Mouse (Mus musculus): ENCODE data around the gene Tspan1. TPM values are rescaled to one million over a fixed set of nuclear protein-coding genes. Genes with fewer than 3 reads are reported as not detected.

The Tspan1 gene
- polyA plus RNA-seq, 1 experiment, result not detected

DNA sequence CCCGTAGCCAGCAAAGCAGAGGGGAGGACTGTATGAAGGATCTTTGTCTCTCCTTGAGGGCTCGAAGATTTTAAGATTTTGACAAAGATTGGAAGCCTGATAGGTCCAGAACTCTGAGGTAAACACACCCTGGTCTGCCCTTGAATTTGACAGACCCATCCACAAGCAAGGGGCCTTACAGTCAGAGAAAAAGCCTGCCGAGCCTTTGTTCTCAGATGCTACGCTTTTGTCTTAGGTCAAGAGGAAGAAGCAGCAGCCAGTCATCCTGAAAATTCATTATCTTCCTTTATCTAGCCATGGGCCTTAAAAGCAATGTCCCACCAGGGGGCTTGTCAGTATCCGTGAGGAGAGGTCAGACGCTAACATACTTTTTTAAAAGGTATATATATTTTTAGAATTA is 39.4 kb downstream of the Tspan1 start:
- Histone ChIP-seq H3K9me3 (replicated peaks; ENCODE audit: control insufficient read depth, insufficient read depth, low read length, poor library complexity, severe bottlenecking) (no peaks in the 10 kb centered on the region), H3K36me3 (ENCODE audit: control insufficient read depth, insufficient read depth, low read length, poor library complexity, severe bottlenecking) (no peaks in the 10 kb centered on the region)

GRCm38 (mm10) chr4:116125803-116126386 is 41.5 kb downstream of the Tspan1 start:
- TF ChIP-seq POLR2A (IDR thresholded peaks at IDR 0.05; ENCODE audit: insufficient read depth, low read length) (no peak), EP300 (IDR thresholded peaks at IDR 0.05; ENCODE audit: insufficient read depth, low read depth, low read length) (no peak), CTCF (IDR thresholded peaks at IDR 0.05; ENCODE audit: low read depth, low read length) (no peak)

More for the DNA sequence above, 39.4 kb downstream of the Tspan1 start:
- H3K27me3 ChIP-seq (ENCODE audit: control insufficient read depth, insufficient read depth, low read length, poor library complexity, severe bottlenecking), result no peaks in the 10 kb centered on the region
- no peak overlapping the region for H3K4me3 ChIP-seq (ENCODE audit: low read depth, low read length)
- no peak overlapping the region for H3K9ac ChIP-seq (ENCODE audit: low read depth, poor library complexity, severe bottlenecking)
- TF ChIP-seq POLR2A (IDR thresholded peaks at IDR 0.05; ENCODE audit: insufficient read depth, low read length) (no peak), CTCF (IDR thresholded peaks at IDR 0.05; ENCODE audit: low read depth, low read length) (no peak), EP300 (IDR thresholded peaks at IDR 0.05; ENCODE audit: insufficient read depth, low read depth, low read length) (no peak)
- 0 out of 2 replicates have a peak overlapping the region, but pooled peaks have one; percentile 2 for H3K27ac ChIP-seq (ENCODE audit: insufficient read depth, low read length)
- no peaks in the 10 kb centered on the region for H3K4me1 ChIP-seq (ENCODE audit: control insufficient read depth, insufficient read depth, low read length)

GRCm38 (mm10) chr4:116123602-116124519 is 43.5 kb downstream of the Tspan1 start, which contains the start of the genes Rad54l and Pomgnt1:
TSS of gene Rad54l (minus strand) at chr4:116123690.
TSS of gene Pomgnt1 (plus strand) at chr4:116123840.
- H3K36me3 ChIP-seq (ENCODE audit: control insufficient read depth, insufficient read depth, low read length, poor library complexity, severe bottlenecking), result peaks cover under 1% of the 10 kb centered on the region; the same call in 1 of the 2 replicates
- H3K9ac ChIP-seq (ENCODE audit: low read depth, poor library complexity, severe bottlenecking), result peak within 1 kb of the TSS; percentile 84
- peak; percentile 94 for TF ChIP-seq POLR2A (IDR thresholded peaks at IDR 0.05; ENCODE audit: insufficient read depth, low read length)
- no peak for TF ChIP-seq CTCF (IDR thresholded peaks at IDR 0.05; ENCODE audit: low read depth, low read length)
- 0 out of 2 replicates have a peak, but pooled peaks have one; percentile 23 for TF ChIP-seq EP300 (IDR thresholded peaks at IDR 0.05; ENCODE audit: insufficient read depth, low read depth, low read length)
- H3K4me1 ChIP-seq (ENCODE audit: control insufficient read depth, insufficient read depth, low read length), result no peaks in the 10 kb centered on the region
- no peaks in the 10 kb centered on the region for H3K27me3 ChIP-seq (ENCODE audit: control insufficient read depth, insufficient read depth, low read length, poor library complexity, severe bottlenecking)
- no peaks in the 10 kb centered on the region for H3K9me3 ChIP-seq (replicated peaks; ENCODE audit: control insufficient read depth, insufficient read depth, low read length, poor library complexity, severe bottlenecking)
- H3K4me3 ChIP-seq (ENCODE audit: low read depth, low read length), result peak within 1 kb of the TSS; percentile 96
- peak within 1 kb of the TSS; percentile 60 for H3K27ac ChIP-seq (ENCODE audit: insufficient read depth, low read length)

More at GRCm38 (mm10) chr4:116125803-116126386, 41.5 kb downstream of the Tspan1 start:
- no peaks in the 10 kb centered on the region for H3K9me3 ChIP-seq (replicated peaks; ENCODE audit: control insufficient read depth, insufficient read depth, low read length, poor library complexity, severe bottlenecking)
- H3K27ac ChIP-seq (ENCODE audit: insufficient read depth, low read length), result no peak overlapping the region
- no peaks in the 10 kb centered on the region for H3K4me1 ChIP-seq (ENCODE audit: control insufficient read depth, insufficient read depth, low read length)
- H3K4me3 ChIP-seq (ENCODE audit: low read depth, low read length), result no peak overlapping the region
- H3K9ac ChIP-seq (ENCODE audit: low read depth, poor library complexity, severe bottlenecking), result no peak overlapping the region
- H3K27me3 ChIP-seq (ENCODE audit: control insufficient read depth, insufficient read depth, low read length, poor library complexity, severe bottlenecking), result no peaks in the 10 kb centered on the region
- no peaks in the 10 kb centered on the region for H3K36me3 ChIP-seq (ENCODE audit: control insufficient read depth, insufficient read depth, low read length, poor library complexity, severe bottlenecking)

- H3K9ac ChIP-seq (ENCODE audit: low read depth, poor library complexity, severe bottlenecking), result peak overlapping the region; percentile 84
- H3K27me3 ChIP-seq (ENCODE audit: control insufficient read depth, insufficient read depth, low read length, poor library complexity, severe bottlenecking), result no peaks in the 10 kb centered on the region
- H3K36me3 ChIP-seq (ENCODE audit: control insufficient read depth, insufficient read depth, low read length, poor library complexity, severe bottlenecking), result peaks cover 7% of the 10 kb centered on the region; the same call in 1 of the 2 replicates
- peak overlapping the region; percentile 96 for H3K4me3 ChIP-seq (ENCODE audit: low read depth, low read length)
- TF ChIP-seq CTCF (IDR thresholded peaks at IDR 0.05; ENCODE audit: low read depth, low read length) (no peak), POLR2A (IDR thresholded peaks at IDR 0.05; ENCODE audit: insufficient read depth, low read length) (no peak), EP300 (IDR thresholded peaks at IDR 0.05; ENCODE audit: insufficient read depth, low read depth, low read length) (no peak)
- H3K27ac ChIP-seq (ENCODE audit: insufficient read depth, low read length), result peak overlapping the region; percentile 60; the same call in 1 of the 2 replicates
- no peaks in the 10 kb centered on the region for H3K9me3 ChIP-seq (replicated peaks; ENCODE audit: control insufficient read depth, insufficient read depth, low read length, poor library complexity, severe bottlenecking)
- H3K4me1 ChIP-seq (ENCODE audit: control insufficient read depth, insufficient read depth, low read length), result no peaks in the 10 kb centered on the region
Measured at GRCm38 (mm10) chr4:116122762-116123161, 44.6 kb downstream of the Tspan1 start.

Other genes starting within 250 kb of the Tspan1 start
- gene Dmbx1, start 227.7 kb downstream of the Tspan1 start, polyA plus RNA-seq (2011; ENCODE audit: insufficient read depth, insufficient read length, low read depth, missing spikeins), result 0.70 and 0.88 TPM in 2 replicates
- 1.9 and 2.7 TPM in 2 replicates for gene Faah, start 149.7 kb downstream of the Tspan1 start, polyA plus RNA-seq (2011; ENCODE audit: insufficient read depth, insufficient read length, low read depth, missing spikeins)
- 11.7 and 14.4 TPM in 2 replicates for gene Nsun4, start 113.7 kb downstream of the Tspan1 start, polyA plus RNA-seq (2011; ENCODE audit: insufficient read depth, insufficient read length, low read depth, missing spikeins)
- gene Uqcrh, start 92.5 kb downstream of the Tspan1 start, polyA plus RNA-seq (2011; ENCODE audit: insufficient read depth, insufficient read length, low read depth, missing spikeins), result 406 and 433 TPM in 2 replicates
- gene Lrrc41, start 92.3 kb downstream of the Tspan1 start, polyA plus RNA-seq (2011; ENCODE audit: insufficient read depth, insufficient read length, low read depth, missing spikeins), result 38.3 and 42.7 TPM in 2 replicates
- gene Rad54l, start 43.9 kb downstream of the Tspan1 start, polyA plus RNA-seq (2011; ENCODE audit: insufficient read depth, insufficient read length, low read depth, missing spikeins), result 41.1 and 51.9 TPM in 2 replicates
- gene Pomgnt1, start 43.8 kb downstream of the Tspan1 start, polyA plus RNA-seq (2011; ENCODE audit: insufficient read depth, insufficient read length, low read depth, missing spikeins), result 33.6 and 39.1 TPM in 2 replicates
- gene Lurap1, start 16.3 kb downstream of the Tspan1 start, polyA plus RNA-seq (2011; ENCODE audit: insufficient read depth, insufficient read length, low read depth, missing spikeins), result 1.2 and 1.5 TPM in 2 replicates
- gene 1700042G07Rik, start 5.8 kb upstream of the Tspan1 start, polyA plus RNA-seq (2011; ENCODE audit: insufficient read depth, insufficient read length, low read depth, missing spikeins), result not detected in 2 replicates
- gene Gm49337, start 5.8 kb upstream of the Tspan1 start, polyA plus RNA-seq (2011; ENCODE audit: insufficient read depth, insufficient read length, low read depth, missing spikeins), result 0.90 TPM in 1 of 2 replicates, not detected in the other
- gene Pik3r3, start 54.0 kb upstream of the Tspan1 start, polyA plus RNA-seq (2011; ENCODE audit: insufficient read depth, insufficient read length, low read depth, missing spikeins), result 4.4 and 4.5 TPM in 2 replicates